Mouse (Mus musculus): Measurements from ENCODE around the gene Zfp704. TPM values are rescaled to one million over a fixed set of nuclear protein-coding genes. Genes with fewer than 3 reads are reported as not detected.

Zfp704 gene
- polyA plus RNA-seq, 2 experiments, result 13.4 to 13.8 TPM

- H3K27me3 ChIP-seq (ENCODE audit: control insufficient read depth, insufficient read depth, low read length), result no peaks in the 10 kb centered on the region
- ATAC-seq (ENCODE audit: low FRiP score, low read depth) (no peak), DNase-seq (ENCODE audit: low spot score) (no peak)
- H3K27ac ChIP-seq (replicated peaks; ENCODE audit: low read depth, low read length), result no peak overlapping the region
- TF ChIP-seq POLR2A (IDR thresholded peaks at IDR 0.05; ENCODE audit: borderline replicate concordance, extremely low read depth, insufficient read depth, insufficient read length), result no peak
- no peak overlapping the region for H3K4me3 ChIP-seq (replicated peaks; ENCODE audit: low read length)
- no peaks in the 10 kb centered on the region for H3K4me1 ChIP-seq (ENCODE audit: control insufficient read depth, insufficient read depth, low read length)
- H3K9ac ChIP-seq (ENCODE audit: low read depth, low read length, severe bottlenecking), result no peak overlapping the region
- no peak overlapping the region for H3K4me2 ChIP-seq (replicated peaks; ENCODE audit: low read depth, low read length, severe bottlenecking)
- no peaks in the 10 kb centered on the region for H3K9me3 ChIP-seq (ENCODE audit: control insufficient read depth, low read length)
- 30% methylated on average over 6 of the region's 6 CpGs for WGBS
- H3K36me3 ChIP-seq (ENCODE audit: control insufficient read depth, insufficient read depth, low read length), result peaks cover 4% of the 10 kb centered on the region; the same call in 1 of the 2 replicates
These were observed 51.9 kb downstream of the Zfp704 start for GRCm38 (mm10) chr3:9557778-9558560.

- DNase-seq (ENCODE audit: low spot score), result no peak
- no peak for TF ChIP-seq POLR2A (IDR thresholded peaks at IDR 0.05; ENCODE audit: borderline replicate concordance, extremely low read depth, insufficient read depth, insufficient read length)
- 66% methylated on average over 5 of the region's 5 CpGs for whole genome bisulfite sequencing
- H3K9me3 ChIP-seq (ENCODE audit: control insufficient read depth, low read length), result no peaks in the 10 kb centered on the region
- no peak overlapping the region for H3K27ac ChIP-seq (replicated peaks; ENCODE audit: low read depth, low read length)
- no peak overlapping the region for H3K4me2 ChIP-seq (replicated peaks; ENCODE audit: low read depth, low read length, severe bottlenecking)
- no peak overlapping the region for H3K4me3 ChIP-seq (replicated peaks; ENCODE audit: low read length)
- H3K27me3 ChIP-seq (ENCODE audit: control insufficient read depth, insufficient read depth, low read length), result no peaks in the 10 kb centered on the region
- no peaks in the 10 kb centered on the region for H3K36me3 ChIP-seq (ENCODE audit: control insufficient read depth, insufficient read depth, low read length)
- ATAC-seq (ENCODE audit: low FRiP score, low read depth), result no peak
- H3K9ac ChIP-seq (ENCODE audit: low read depth, low read length, severe bottlenecking), result no peak overlapping the region
- no peaks in the 10 kb centered on the region for H3K4me1 ChIP-seq (ENCODE audit: control insufficient read depth, insufficient read depth, low read length)
These were observed 53.7 kb downstream of the Zfp704 start for GRCm38 (mm10) chr3:9556137-9556536.

DNA sequence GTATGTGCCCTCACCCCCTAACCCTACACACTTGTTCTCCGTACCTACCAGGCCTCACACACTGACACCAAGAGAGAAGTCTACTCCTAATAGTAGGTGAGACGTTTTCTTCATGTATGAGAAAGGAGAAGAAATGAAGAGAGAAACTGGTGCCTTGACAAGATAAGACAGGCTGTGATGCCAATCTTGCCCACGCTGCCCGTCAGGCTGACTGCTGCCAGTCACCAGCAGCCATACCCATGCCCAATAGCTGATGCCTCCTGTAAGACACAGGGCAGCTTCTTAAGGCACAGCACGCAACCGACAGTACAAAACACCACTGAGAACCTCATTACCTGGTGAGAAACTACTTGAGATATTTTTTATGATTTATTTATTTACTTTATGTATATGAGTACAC, 55.0 kb downstream of the Zfp704 start:
- Histone ChIP-seq H3K36me3 (ENCODE audit: control insufficient read depth, insufficient read depth, low read length) (no peaks in the 10 kb centered on the region), H3K9ac (ENCODE audit: low read depth, low read length, severe bottlenecking) (no peak overlapping the region), H3K4me3 (replicated peaks; ENCODE audit: low read length) (no peak overlapping the region), H3K4me1 (ENCODE audit: control insufficient read depth, insufficient read depth, low read length) (no peaks in the 10 kb centered on the region), H3K4me2 (replicated peaks; ENCODE audit: low read depth, low read length, severe bottlenecking) (no peak overlapping the region), H3K27ac (replicated peaks; ENCODE audit: low read depth, low read length) (no peak overlapping the region), H3K27me3 (ENCODE audit: control insufficient read depth, insufficient read depth, low read length) (no peaks in the 10 kb centered on the region), H3K9me3 (ENCODE audit: control insufficient read depth, low read length) (no peaks in the 10 kb centered on the region)
- WGBS, result 87% methylated on average over 6 of the region's 6 CpGs
- ATAC-seq (ENCODE audit: low FRiP score, low read depth) (no peak), DNase-seq (ENCODE audit: low spot score) (no peak)
- no peak for TF ChIP-seq POLR2A (IDR thresholded peaks at IDR 0.05; ENCODE audit: borderline replicate concordance, extremely low read depth, insufficient read depth, insufficient read length)

DNA sequence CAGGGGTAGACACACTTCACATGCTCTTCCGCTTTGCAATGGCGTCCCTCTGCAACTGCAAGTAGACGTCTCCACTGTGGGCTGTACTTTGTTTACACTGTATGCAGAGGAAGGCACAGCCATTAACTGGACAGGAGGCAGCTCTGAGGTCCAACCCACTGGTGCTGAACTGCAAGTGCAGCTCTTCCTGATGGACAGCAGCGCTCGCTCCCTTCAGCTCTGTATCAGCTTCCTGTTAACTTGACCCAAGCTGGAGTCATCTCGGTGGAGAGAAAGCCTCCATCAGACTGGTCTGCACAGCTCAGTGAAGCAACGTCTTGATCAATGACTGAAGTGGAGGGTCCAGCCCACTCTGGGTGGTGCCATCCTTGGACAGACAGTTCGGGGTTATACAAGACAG, 57.6 kb downstream of the Zfp704 start:
- DNase-seq (ENCODE audit: low spot score) (no peak), ATAC-seq (ENCODE audit: low FRiP score, low read depth) (no peak)
- Histone ChIP-seq H3K36me3 (ENCODE audit: control insufficient read depth, insufficient read depth, low read length) (no peaks in the 10 kb centered on the region), H3K27ac (replicated peaks; ENCODE audit: low read depth, low read length) (no peak overlapping the region), H3K4me2 (replicated peaks; ENCODE audit: low read depth, low read length, severe bottlenecking) (no peak overlapping the region), H3K9me3 (ENCODE audit: control insufficient read depth, low read length) (no peaks in the 10 kb centered on the region), H3K4me1 (ENCODE audit: control insufficient read depth, insufficient read depth, low read length) (0 out of 2 replicates have a peak, but pooled peaks cover under 1% of the 10 kb centered on the region), H3K4me3 (replicated peaks; ENCODE audit: low read length) (no peak overlapping the region), H3K9ac (ENCODE audit: low read depth, low read length, severe bottlenecking) (no peak overlapping the region), H3K27me3 (ENCODE audit: control insufficient read depth, insufficient read depth, low read length) (no peaks in the 10 kb centered on the region)
- 70% methylated on average over 8 of the region's 8 CpGs for WGBS
- no peak for TF ChIP-seq POLR2A (IDR thresholded peaks at IDR 0.05; ENCODE audit: borderline replicate concordance, extremely low read depth, insufficient read depth, insufficient read length)

DNA sequence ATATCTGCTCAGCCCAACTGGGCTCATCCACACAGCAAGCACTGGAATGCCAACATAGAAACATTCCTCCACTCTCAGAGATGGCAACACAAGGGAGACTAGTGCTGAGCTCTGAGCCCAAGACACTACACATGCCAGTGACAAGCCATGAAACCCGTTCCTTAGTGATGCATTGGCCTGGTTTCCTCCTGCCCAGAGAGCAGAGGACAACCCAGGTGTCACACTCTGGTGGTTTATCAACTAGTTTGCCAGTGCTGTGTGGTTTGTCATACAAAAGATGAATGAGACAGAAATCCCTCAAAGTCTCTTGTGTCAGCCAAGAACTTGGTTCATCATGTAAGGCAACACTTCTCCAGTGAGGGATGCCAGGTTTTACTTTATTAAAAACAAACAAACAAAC, 59.0 kb downstream of the Zfp704 start:
- Histone ChIP-seq H3K4me1 (ENCODE audit: control insufficient read depth, insufficient read depth, low read length) (peaks cover 8% of the 10 kb centered on the region; the same call in 1 of the 2 replicates), H3K27ac (replicated peaks; ENCODE audit: low read depth, low read length) (no peak overlapping the region), H3K9me3 (ENCODE audit: control insufficient read depth, low read length) (no peaks in the 10 kb centered on the region), H3K36me3 (ENCODE audit: control insufficient read depth, insufficient read depth, low read length) (no peaks in the 10 kb centered on the region), H3K27me3 (ENCODE audit: control insufficient read depth, insufficient read depth, low read length) (no peaks in the 10 kb centered on the region), H3K4me3 (replicated peaks; ENCODE audit: low read length) (no peak overlapping the region), H3K4me2 (replicated peaks; ENCODE audit: low read depth, low read length, severe bottlenecking) (no peak overlapping the region), H3K9ac (ENCODE audit: low read depth, low read length, severe bottlenecking) (no peak overlapping the region)
- 75% methylated on average over 1 of the region's 1 CpGs for WGBS
- ATAC-seq (ENCODE audit: low FRiP score, low read depth) (no peak), DNase-seq (ENCODE audit: low spot score) (no peak)
- TF ChIP-seq POLR2A (IDR thresholded peaks at IDR 0.05; ENCODE audit: borderline replicate concordance, extremely low read depth, insufficient read depth, insufficient read length), result no peak
